Mouse (Mus musculus) Muller cell, postnatal 12 days (primary cell): Measurements from ENCODE around the gene Gm49368.
"Not testable (repeated sequence)": the region's sequence is repeated elsewhere in the genome, so short reads cannot be mapped to it uniquely, and the experiment has no call there.

ENCODE experiments used
- DNase-seq: peaks from one replicate; pipeline ENCODE4 v3.0.0-alpha.2; 2015; ENCODE audit errors: inconsistent ontology term

Gene Gm49368

GRCm38 (mm10) chr7:128128741-128129720 is 66.5 kb downstream of the Gm49368 start, which contains the start of gene Itgax:
Itgax (plus strand) TSS chr7:128129547.
- DNase-seq = no peak

GRCm38 (mm10) chr7:128132148-128132547 is 69.7 kb downstream of the Gm49368 start:
- DNase-seq = no peak

DNA sequence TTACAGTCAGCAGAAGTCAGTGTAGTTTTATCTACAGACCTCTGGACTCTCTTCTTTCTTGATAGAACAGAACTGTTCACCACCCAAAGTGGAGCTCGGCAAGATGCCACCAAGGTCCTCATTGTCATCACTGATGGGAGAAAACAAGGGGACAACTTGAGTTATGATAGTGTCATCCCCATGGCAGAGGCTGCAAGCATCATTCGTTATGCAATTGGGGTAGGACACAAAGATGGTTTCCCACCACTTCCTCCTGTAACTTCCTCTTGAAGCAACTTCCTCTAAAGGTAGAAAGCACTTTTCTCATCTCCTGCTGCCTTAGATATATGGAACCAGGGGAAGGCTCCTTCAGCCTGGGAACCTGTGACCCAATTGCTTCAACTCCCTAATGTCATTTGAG is 71.1 kb downstream of the Gm49368 start:
- DNase-seq = no peak

- DNase-seq = no peak
Observed at GRCm38 (mm10) chr7:128136927-128137326, 74.4 kb downstream of the Gm49368 start.

DNA sequence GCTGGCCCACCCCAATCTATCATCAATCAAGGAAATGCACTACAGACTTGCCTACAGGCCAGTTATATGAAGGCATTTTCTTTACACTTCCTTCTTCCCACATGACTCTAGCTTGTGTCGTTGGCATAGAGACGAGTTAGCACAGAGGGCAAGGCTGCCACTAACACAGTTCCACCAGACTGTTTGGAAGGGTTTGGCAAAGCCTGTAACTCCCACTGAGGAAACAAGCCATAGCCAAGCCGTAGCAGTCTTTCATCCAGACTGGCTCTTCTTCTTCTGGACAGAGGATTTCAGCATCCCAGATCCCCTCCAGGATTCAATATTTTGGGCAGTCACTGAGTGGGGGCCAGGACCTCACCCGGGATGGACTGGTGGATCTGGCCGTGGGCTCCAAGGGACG is 77.1 kb downstream of the Gm49368 start:
- DNase-seq = no peak

GRCm38 (mm10) chr7:128150970-128151369 is 88.5 kb downstream of the Gm49368 start:
- DNase-seq = no peak

- DNase-seq = no peak
Observed at GRCm38 (mm10) chr7:128154076-128154475, 91.6 kb downstream of the Gm49368 start, which contains the start of gene Itgad. Itgad (plus strand) TSS chr7:128154376.

DNA sequence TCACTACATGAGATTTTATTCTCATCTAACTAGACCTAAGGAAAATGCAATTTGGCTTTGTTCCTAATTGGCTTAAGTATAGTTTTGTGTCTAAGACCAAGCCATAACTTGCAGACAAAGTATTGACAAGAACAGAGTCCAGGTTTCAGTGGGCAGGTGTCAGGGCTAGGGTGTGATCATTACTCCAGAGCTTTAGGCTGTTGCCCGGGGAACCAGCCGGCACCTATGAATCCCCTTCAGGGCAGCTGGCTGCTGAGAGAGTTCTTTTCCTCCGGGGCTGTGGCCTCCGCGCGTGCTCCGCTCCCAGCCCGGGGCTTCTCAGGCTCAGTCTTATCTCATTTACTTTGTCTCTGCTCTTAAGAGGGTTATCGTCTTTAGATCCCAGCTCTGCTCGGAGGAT is 92.4 kb downstream of the Gm49368 start:
- no peak for DNase-seq

DNA sequence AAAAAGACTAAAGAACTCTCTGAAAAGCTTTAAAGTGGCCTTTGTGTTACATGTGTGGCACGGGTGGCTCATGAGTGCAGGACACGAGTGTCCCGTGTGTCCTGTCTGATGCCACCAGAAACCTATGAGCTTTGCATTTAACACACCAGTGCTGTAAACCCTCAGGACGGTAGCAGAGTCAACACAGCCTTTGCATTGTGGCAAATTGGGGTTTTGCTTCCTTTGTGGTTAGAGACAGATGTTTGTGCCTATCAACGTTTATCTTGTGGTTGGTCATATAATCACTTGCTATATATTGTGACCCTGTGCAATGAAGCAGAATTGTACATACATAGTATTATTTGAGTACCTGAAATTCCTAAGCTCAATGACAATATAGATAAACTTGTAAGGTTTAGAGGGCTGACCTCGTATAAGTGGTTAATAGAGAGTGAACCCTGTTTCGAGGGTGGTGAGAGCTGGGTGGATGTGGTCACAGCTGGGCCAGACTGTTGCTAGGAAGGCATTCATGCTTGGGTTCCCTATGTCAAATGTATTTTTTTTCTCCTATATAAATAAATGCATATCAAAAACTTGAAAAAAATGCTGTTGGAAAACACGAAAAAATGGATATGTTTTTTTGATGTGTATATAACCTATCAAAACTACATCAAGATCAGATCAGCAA is 96.3 kb downstream of the Gm49368 start:
- not testable (repeated sequence) for DNase-seq

GRCm38 (mm10) chr7:128164001-128164400 is 101.5 kb downstream of the Gm49368 start:
- DNase-seq = no peak

GRCm38 (mm10) chr7:128166391-128166790 is 103.9 kb downstream of the Gm49368 start:
- no peak for DNase-seq

- DNase-seq = no peak
Observed at GRCm38 (mm10) chr7:128169996-128170395, 107.5 kb downstream of the Gm49368 start.
